Mouse (Mus musculus): ENCODE results near the gene Bcl9l. TPM values are rescaled to one million over a fixed set of nuclear protein-coding genes. Genes with fewer than 3 reads are reported as not detected.
"Not testable (repeated sequence)": the region's sequence is repeated elsewhere in the genome, so short reads cannot be mapped to it uniquely, and the experiment has no call there.

The Bcl9l gene
- 10 to 100 TPM; 36.4 to 43.8 (median 41.7) TPM for total RNA-seq (2022)

DNA sequence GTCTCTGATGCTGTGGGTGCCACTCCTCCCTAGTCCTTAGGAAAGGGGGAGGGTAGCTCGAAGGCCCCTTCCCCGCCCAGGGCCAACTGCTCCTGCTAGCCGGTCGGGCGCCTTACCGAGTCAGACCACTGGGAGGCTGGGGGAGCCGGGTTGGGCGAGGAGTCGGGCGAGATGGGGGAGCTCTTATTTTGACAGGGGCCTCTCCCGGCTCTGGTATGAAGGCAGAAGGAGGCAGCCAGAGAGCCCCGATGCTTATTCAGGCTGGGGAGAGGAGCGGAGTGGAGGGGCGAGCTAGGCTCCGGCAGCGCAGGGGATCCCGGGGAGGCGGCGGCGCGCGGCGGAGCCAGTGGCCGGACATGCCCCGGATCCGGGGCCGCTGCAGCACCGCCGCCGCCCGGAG is at the start of gene Bcl9l:
TSS of gene Bcl9l (plus strand) at position 274 of the 400 bp plus-strand sequence.
- peak; percentile 89 to 91 for DNase-seq (ENCODE audit: low spot score in 2 of 2)

- no peak for DNase-seq (ENCODE audit: low spot score in 2 of 2)
Measured at GRCm38 (mm10) chr9:44435747-44436146, 46.9 kb upstream of the Bcl9l start.

DNA sequence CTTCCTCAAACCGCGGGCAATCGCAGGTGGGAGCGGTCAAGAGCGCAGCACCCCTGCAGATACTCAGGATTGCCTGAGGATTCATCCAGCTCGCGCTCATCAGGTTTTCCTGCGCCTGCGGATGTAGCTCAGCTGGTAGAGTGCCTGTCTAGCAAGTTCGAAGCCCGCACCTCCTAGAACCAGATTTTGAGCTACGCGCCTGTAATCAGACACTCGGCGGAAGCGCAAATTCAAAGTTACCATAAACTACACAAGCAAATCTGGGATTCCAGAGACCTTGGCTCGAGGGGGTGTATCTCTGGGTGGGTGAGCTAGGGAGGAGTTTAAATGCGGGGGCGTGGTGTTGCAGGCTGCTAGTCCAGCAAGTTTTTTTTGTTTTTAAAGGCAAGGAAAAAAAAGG is 41.7 kb upstream of the Bcl9l start, which contains the start of gene Foxr1:
TSS of gene Foxr1 (minus strand) at position 176 of the 400 bp plus-strand sequence.
- no peak for DNase-seq (ENCODE audit: low spot score in 2 of 2)

DNA sequence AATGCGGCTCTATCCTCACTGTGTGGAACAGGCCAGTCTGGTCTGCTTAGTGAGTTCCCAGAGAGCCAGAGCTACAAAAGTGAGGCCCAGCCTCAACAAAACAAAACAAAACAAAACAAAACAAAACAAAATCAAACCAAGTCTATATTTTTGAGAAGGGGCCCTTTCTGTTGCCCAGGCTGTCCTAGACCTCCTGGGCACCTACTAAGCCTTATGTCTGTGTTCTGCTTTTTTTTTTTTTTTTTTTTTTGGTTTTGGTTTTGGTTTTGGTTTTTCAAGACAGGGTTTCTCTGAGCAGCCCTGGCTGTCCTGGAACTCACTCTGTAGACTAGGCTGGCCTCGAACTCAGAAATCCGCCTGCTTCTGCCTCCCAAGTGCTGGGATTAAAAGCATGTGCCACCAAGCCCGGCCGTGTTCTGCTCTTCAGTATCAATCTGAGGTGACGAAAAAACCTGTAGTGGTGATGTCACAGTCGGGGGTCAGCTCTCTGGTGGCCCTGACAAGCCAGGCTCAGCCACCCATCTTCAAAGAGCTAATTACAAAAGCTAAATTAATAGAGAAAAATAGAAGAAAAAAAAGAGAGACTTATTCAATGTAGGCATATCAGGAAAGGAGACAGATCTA is 38.1 kb upstream of the Bcl9l start:
- DNase-seq (ENCODE audit: low spot score in 2 of 2) = not testable (repeated sequence)

DNA sequence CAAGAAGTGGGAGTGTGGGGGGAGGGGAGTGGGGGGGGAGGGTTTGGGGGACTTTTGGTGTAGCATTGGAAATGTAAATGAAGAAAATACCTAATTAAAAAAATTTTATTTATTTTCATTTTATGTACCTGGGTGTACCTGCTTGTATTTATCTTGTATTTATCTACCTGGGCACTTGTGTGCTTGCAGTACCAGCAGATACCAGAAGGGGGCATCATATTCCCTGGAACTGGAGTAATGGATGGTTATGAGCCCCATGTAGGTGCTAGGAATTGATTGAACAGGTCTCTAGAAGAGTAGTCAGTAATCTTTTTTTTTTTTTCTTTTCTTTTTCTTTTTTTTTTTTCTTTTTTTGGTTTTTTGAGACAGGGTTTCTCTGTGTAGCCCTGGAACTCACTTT is 32.2 kb upstream of the Bcl9l start:
- DNase-seq (ENCODE audit: low spot score in 2 of 2) = no peak

GRCm38 (mm10) chr9:44454132-44454890 is 28.3 kb upstream of the Bcl9l start:
- peak; percentile 72 to 78 for DNase-seq (ENCODE audit: low spot score in 2 of 2)

DNA sequence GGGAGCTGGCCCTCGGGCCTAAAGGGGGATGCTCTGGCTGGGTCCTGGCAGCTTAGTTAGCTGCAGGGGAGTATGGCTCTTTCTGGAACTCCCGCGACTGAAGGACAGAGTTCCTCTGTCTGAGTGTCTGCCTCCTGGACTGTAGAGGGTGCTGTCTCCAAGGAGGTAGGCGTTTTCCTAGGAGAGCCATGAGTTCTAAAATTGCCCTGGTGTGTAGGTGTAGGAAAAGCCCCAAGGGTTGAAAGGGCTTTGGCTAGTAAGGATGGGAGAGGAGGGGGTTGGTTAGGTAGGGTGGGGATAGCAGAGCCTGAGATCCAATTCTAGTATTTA is 27.8 kb upstream of the Bcl9l start, which contains the start of gene Upk2:
TSS of gene Upk2 (minus strand) at position 86 of the 330 bp plus-strand sequence.
- DNase-seq (ENCODE audit: low spot score in 2 of 2) = no peak

GRCm38 (mm10) chr9:44457035-44457742 is 25.4 kb upstream of the Bcl9l start:
- DNase-seq (ENCODE audit: low spot score in 2 of 2) = no peak

DNA sequence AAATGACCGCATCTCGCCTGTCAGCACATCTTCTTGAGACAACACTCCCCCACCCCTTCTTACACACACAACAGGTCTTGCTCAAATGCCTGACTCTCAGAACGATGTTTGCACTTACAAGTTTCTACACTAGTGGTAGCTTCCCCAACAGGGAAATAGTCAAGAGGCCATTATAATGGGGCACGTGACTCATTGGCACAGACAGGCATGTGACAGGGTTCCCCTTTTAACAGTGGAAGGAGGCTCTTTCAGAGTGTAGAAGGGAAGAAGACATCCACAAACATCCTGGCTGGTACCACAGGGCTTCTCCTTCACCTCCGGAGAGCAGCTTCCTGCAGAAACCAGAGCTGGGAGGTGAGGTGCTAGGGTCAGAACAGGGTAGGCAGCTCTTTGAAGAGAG is 20.7 kb upstream of the Bcl9l start:
- DNase-seq (ENCODE audit: low spot score in 2 of 2) = no peak

DNA sequence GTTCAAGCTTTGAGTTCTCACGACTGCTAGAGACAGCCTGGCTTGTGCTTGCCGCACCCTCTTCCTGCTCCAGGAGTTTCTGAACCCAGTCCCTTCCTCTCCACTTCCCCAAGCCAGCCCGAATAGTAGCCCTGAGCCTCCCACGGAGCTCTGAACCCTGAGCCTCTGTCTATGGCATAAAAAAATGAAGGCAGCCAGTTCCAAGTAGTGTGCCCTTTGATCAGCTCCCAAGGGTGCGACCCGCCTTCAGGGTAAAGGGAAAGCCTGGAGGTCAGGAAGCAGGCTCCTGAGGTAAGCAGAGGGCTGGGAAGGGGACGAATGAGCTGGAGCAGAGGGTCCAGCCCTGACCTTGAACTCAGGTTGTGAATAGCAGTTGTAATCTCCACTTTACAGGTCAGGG is 14.4 kb upstream of the Bcl9l start:
- no peak for DNase-seq (ENCODE audit: low spot score in 2 of 2)

- no peak for DNase-seq (ENCODE audit: low spot score in 2 of 2)
Measured at GRCm38 (mm10) chr9:44468800-44469199, 13.8 kb upstream of the Bcl9l start.

- DNase-seq (ENCODE audit: low spot score in 2 of 2) = no peak
Measured at GRCm38 (mm10) chr9:44473184-44473583, 9.4 kb upstream of the Bcl9l start.

DNA sequence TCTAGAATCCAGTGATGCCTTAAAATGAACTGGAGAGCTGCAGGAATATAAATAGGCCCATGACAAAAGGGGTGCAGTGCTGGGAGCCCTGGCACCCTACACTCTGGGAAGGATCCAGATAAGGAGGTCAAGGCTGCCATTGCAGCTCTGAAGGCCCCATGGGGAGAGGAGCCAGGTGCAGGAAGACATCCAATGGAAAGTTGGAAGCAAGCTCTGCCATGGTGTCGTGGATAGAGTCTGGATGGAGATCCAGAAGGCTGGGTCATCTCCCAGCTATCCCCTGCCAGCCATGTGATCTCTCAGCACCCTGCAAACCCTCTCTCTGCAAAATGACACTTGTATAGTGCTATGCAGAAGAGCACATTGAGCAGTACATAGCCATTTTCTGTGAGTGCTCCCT is 8.3 kb upstream of the Bcl9l start:
- peak; percentile 84 to 89 for DNase-seq (ENCODE audit: low spot score in 2 of 2)

GRCm38 (mm10) chr9:44475936-44476335 is 6.7 kb upstream of the Bcl9l start:
- DNase-seq (ENCODE audit: low spot score in 2 of 2) = no peak

GRCm38 (mm10) chr9:44477339-44478228 is 5.0 kb upstream of the Bcl9l start:
- no peak for DNase-seq (ENCODE audit: low spot score in 2 of 2)

DNA sequence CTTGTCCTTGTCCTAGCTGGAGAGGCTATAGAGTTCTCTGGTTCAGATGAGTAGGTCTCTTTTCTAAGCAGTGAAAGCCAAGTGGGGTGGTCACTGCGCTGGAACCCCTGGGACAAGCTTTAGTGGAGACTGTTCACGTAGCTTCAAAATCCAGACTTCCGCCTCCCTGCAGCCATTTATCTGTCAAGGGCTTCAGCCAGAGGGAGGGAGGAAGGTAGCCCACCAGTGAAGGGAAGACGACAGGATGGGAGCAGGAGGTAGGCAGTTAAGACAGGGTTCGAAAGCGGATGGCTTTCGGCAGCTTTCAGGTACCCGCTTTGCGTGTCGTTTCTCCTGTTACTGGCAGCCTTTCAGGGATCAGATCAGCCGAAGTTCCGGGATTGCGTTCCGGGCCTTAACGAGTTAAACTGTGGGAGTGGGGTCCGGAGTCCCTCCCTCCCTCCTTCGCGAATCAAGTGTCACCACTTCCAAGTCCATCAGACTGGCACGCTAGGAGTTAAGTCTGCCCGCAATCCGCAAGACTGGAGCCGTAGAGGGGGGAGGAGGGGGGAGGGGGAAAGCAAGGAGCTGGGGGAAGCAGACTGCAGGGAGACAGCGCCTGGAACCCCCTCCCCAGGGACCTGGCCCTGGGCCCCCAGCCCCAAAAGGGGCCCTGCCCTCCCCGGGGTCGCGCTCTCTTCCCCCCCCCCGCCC is 4.2 kb upstream of the Bcl9l start:
- no peak for DNase-seq (ENCODE audit: low spot score in 2 of 2)

DNA sequence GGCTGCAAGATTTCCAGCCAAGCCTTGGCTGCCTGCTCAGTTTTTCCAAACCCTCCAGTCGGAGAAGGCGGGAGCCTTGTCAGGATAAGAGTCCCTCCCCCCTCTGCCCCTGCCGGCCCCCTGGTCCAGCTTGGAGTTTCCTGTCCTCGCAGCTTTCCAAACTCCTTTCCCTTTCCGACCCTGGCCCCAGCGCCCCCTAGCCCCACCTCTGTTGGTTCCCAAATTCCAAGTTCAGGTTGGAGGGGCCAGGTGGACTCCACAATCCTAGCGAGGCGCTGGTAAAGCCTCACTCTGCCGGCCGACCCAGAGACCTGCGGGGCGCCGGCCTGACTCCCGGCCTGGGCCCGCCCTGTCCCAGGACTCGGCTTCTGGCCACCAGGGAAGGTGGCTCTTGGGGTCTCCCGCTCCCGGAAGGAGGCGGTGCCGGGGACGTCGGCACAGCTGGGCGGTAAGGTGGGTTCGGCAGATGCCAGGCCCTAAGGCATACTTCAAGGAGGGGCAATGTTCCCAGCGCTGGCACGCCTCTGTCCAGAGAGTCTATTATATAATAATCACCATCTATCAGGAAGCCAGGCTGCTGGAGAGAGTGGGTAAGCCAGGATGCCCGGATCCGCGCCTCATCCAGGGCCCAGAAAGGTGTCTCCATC is 3.5 kb upstream of the Bcl9l start:
- DNase-seq (ENCODE audit: low spot score in 2 of 2) = peak in 1 of 2 experiments; percentile 74

DNA sequence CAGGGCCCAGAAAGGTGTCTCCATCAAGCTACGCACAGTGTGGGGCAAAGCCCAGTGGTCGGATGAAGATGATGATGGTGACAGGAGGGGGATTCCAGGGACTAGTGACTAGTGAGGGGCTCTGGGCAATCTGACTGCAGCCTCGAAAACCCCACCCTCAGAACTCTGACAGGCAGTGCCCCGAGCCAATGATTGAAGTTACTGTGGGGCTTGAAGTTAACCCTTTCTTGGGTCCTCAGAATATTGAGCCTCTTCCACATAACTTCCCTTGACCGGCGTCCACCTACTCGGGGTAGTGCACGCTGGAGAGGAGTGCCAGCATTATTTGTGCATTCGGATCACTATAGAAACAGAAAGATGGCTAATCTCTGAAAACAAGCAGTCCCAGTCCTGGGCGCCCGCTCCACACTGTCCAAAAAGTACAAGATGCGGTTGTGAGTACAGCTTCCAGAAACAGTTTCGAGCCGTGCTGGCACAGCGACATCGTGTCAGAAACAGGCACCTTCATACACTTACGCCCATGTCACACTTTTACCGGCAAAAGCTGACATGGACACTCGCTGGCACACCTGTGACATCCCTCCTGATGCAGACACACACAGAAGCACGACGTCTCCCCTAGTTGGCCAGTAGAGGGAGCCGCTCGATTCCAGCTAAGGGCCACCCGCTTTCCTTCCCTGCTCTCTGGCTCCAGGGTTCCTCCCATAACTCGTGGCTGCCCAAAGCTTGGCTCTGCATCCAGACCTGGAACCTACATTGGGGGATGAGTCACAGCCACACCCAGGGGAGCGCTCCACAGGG is 2.8 kb upstream of the Bcl9l start:
- peak; percentile 84 to 90 for DNase-seq (ENCODE audit: low spot score in 2 of 2)

DNA sequence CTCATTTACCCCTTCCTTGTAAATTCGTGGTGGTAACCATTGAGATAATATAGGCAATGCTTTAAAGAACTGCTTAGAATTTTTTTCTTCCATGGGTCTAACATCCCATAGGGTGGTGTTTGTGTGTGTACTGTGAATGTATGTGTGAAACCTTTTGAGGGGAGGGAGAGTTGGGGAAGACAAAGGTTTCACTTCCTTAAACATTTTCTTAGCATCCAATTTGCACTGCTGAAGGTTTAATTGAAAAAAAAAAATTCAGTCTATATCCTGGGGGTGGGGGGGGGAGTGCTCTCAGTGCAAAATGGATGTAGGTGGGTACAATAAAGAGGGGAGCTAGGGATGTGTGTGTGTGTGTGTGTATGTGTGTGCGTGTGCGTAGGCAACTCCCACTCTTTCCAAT is 513 bp upstream of the Bcl9l start:
- no peak for DNase-seq (ENCODE audit: low spot score in 2 of 2)

All from gastrocnemius, adult 8-10 months (tissue).